Mouse (Mus musculus) kidney, postnatal 10 days (tissue): ENCODE measurements at regions not wholly inside any gene's neighbourhood (a gene's known extent, or its start where the extent isn't known, plus 50 kb on each side); places are given as distances from the start of the nearest gene placed in this dataset.

Experiments
- DNase-seq: peaks from one replicate; pipeline ENCODE4 v3.0.0; 2021; ENCODE audit warnings: mixed read lengths

DNA sequence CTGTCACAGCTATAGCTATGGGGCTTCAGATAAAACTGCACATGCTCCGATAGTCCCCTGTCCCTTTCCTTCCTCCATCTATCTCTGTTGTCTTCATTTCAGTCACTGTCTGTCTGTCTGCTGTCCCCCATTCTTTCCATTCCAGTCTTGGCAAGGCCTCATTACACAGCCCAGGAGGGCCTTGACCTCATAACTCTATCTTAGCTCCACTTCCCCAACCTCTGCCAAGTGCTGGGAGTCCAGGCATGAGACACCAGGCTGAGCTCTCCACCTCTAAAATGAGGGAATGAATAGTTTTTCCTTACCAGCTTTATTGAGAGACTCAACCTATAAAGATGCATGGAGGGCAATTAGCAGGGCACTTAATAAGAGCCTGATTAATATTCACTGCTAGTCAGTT lies 76.0 kb upstream of the Frmd4a start:
- peak; percentile 13 for DNase-seq

DNA sequence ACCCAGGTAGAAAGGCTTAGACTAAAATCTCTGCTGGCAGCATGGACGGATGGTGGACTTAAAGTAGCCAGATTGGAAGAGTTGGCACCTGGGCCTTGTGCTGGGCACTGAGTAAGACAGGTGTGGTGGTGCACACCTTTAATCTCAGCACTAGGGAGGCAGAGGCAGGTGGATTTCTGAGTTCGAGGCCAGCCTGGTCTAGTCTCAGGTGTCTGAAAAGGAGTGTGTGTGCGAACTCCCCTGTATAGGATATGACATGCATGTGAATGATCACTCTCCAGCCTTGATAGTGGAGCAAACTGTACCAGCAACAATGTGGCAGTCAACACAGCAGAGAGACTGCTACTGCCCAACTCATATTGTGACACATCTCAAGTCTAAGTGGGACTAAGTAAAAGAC lies 70.1 kb upstream of the Frmd4a start:
- no peak for DNase-seq

DNA sequence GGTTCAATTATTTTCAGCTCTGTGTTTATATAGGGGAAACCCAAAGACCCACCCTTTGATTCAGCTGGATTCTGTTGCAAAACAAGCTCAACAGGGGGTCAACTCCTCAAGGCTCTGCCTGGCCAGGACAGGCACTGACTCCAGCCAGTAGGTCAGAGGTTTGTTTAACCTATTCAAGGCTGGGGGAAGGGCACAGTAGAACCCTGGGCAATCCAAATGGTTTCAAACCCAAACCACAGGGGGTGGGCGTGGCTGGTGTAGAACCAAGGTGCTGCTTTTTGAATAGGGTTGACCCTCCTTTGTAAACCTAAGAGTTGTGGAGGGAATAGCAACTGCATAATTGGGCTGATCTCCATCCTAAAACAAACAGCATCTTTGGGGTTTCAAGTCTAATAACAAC lies 69.2 kb upstream of the Frmd4a start:
- DNase-seq, result no peak

- DNase-seq, result no peak
Measured at GRCm38 (mm10) chr2:3957491-3957890, 60.0 kb upstream of the Frmd4a start.

DNA sequence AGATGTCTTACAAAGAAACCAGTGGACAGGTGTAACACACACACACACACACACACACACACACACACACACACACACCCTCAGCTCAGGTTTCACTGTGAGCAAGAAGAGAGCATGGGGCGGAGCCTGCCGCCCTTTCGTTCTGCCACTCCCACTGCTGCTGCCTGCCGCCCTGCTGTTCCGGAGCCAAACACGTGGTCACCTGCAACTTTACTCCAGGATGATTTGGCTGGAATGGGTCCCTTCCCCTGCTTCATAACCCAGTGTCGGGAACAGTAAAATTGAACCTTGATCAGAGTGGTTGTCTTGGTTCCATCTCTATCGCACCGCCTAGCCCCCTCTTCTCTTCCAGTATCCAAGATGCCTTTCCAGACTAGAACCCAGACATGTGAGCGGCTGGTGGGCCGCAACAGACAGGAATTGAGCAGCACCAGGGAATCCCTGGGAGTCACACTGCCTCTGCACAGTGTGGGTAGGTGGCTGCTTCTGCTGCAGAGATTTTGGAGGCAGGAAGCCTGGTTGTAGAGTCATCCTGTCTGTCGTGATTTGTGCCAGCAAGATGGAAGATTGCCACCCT lies 59.4 kb upstream of the Frmd4a start:
- DNase-seq, result peak; percentile 38

DNA sequence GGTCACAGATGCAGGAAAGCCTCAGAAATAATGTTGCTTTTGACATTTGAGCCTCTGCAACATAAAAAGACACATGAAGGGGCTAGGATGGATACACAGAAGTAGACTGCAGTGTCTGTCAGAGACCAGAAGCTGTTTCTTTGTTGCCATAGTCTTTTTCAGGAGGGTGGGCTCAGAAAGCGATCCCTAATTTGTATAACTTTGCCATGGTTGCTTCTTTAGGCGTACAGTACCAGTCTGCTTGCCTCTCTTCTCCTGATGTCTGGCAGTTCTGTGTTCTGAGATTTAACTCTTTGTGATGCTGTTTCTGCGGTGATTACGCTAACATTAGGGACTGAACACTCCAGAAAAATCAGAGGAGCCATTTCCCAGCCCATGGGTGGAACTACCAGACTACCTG lies 58.8 kb upstream of the Frmd4a start:
- DNase-seq, result no peak

DNA sequence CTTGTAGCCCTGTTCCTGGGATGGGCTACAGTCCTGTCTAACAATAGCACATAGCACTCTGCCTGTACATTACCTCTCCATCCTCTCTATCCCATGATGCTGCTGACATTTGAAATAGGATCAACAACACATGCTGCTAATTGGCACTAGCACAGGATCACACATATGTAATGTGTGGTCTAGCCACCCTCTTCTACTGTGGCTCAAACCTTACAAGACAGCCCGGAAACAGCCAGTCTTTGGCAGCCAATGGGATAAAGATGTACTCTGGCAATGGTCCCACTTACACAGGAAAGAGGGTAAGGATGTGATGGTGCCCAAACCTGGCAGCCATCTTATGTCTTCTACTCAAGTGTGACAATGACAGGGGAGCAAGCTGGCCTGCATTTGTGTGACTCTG lies 58.3 kb upstream of the Frmd4a start:
- DNase-seq, result no peak

GRCm38 (mm10) chr2:3960213-3960612 lies 57.3 kb upstream of the Frmd4a start:
- DNase-seq, result no peak

- DNase-seq, result no peak
Measured at GRCm38 (mm10) chr2:3964351-3964750, 53.2 kb upstream of the Frmd4a start.
